Mouse (Mus musculus): ENCODE results near the gene Arhgef3.

DNA sequence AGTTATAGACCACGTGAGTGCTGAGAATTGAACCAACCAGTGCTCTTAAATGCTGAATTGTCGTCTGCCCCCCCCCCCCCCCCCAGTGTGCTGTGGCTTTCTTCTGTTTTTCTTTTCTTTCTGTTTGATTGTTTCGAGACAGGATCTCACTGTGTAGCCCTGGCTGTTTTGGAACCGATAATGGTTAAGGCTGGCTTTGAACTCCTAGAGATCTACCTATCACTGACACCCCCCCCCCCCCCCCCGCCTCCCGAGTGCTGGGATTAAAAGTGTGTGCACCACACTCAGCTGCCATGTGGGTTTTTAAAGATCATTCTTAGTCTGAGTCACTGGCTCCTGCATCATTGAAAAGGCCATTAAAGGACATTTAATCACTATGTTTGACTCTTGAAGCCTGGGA, 147.7 kb downstream of the Arhgef3 start:
- no peak for TF ChIP-seq CTCF (IDR thresholded peaks at IDR 0.05; ENCODE audit: insufficient read depth, low read length)
- no peak for TF ChIP-seq POLR2A (IDR thresholded peaks at IDR 0.05; ENCODE audit: borderline replicate concordance, extremely low read depth, low read depth, low read length)

All from lung, adult 2 months (tissue).